Mouse (Mus musculus) thymus, postnatal 10 days (tissue): Measurements from ENCODE around the gene Unkl.

ENCODE experiments used
- DNase-seq, 2 experiments: peaks; one replicate each; pipeline ENCODE4 v3.0.0; 2021; ENCODE audit warnings: low spot score in 2 of 2

The Unkl gene

DNA sequence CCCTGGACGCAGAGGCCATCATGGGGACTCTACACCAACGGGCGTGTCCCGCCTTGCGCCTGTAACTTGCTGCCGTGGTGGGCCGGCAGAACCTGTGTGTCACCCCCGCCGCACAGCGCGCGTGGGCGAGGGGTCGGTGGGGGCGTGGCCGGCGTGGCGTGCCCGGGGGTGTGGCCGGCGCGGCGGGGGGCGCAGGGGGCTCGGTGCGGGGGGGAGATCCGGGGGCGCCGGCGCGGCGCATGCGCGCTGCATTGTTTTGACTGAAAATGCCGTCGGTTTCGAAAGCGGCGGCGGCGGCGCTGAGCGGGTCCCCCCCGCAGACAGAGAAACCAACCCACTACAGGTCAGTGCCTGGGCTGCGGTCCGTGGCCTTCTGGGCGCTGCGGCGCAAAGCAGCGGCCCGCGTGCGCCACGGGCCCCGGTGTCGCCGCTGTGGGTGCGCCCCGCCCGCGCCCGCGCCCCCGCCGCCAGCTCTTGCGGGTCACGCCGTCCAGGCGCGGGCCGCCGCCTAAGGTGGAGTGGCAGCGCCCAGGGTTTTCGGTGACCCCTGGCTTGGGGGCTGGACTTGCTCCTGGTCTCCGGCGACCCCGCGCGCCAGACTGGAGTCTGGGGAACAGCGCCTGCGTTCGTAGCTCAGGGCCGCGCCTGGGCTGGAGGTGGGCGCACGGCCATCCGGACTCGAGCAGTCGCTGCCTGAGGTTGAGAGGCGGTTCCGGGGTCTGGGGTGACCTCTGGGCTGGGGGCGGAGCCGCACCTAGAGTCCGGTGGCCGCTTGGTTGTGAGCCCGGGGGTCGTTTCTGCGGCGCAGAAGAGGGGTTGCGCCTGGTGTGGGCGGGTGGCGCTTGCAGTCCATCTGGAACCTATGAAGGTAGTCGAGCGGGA lies at the start of gene Unkl:
TSS of gene Unkl (plus strand) at position 248 of the 882 bp plus-strand sequence.
- DNase-seq: peak; percentile 70 to 86

DNA sequence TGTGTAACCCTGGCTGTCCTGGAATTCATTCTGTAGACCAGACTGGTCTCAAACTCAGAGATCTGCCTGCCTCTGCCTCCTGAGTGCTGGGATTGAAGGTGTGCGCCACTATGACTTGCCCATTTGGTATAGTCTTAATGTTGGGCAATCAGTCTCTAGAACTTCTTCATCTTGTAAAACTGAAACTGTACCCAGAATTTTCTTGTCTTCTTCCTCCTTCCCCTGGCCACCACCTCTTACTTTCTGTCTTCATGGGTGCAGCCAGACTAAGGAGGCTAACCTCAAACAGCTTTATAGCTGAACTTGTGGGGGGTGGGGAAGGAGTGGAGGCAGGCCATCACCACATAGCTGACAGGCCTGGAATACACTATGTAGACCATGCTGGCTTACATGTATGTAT lies 49.4 kb upstream of the Unkl start:
- no peak for DNase-seq

DNA sequence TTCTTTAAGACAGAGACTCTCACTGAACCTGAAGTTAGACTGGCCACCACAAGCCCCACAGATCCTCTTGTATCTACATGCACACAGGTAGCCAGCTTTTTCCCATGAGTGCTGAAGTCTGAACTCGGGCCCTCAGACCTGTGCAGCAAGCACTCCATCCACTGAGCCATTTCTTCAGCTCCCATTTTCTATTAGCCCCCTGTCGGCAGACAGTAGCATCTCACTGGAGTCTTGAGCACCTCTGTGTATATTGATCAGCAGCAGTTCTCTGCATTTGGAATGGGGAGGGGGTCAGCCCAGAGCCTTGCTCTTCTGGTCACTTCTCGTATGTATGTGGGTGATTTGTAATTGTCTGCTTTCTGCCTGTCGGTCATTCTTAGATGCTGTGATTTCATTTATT lies 48.2 kb upstream of the Unkl start:
- no peak for DNase-seq

DNA sequence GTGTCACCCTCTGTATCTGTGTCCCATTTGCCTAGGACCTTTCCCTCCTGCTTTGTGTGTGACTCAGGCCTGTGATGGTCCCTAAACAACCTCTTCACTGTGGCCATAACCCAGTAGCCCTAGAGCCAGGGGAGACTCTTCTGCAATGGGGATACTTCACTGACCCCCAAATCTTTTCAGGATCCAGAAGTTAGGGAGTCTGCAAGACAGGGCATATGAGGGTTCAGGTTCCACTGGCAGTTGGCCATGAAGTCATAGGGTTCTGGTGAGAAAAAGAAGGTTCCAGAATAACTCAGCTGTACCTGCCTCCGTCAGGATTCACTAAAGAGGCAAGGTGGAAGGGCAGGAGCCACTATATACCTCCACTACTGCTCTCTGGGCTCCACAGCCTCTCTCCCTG lies 26.0 kb upstream of the Unkl start, which contains the start of gene Ccdc154:
TSS of gene Ccdc154 (plus strand) at position 301 of the 400 bp plus-strand sequence.
- DNase-seq: no peak

DNA sequence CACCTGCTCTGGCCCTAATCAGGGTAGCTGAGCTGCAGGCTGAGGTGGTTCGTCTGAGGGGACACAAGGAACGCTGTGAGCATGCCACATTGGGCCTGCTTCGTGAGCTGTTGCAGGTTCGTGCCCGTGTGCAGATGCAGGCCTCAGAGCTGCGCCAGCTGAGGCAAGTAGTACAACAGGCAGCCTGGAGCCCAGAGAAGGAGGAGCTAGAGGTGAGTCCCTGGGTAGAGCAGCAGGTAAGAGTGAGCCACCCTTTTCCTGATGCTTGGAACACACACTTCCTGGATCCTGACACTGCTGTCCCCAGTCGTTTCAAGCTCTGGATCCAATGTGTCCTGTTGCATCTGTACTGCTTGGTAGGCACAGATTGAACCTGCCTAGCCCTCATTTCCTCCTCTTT lies 24.8 kb upstream of the Unkl start:
- DNase-seq: no peak

DNA sequence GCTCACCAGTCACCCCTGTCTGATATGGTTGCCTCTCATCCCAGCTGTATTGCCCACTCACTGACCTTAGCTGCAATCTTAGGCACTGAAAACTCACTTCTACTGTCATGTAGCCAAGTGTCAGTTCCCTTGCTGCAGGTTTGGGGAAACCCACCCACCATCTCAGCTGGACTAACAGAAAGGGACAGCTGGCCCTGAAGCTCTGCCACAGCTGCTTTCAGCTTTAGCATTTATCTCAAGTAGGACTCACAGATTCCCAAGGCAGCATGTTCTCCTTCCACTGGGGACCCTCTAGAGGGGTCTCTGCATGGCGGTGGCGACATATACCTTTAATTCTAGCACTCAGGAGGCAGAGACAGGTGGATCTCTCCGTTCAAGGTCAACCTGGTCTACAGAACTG lies 23.4 kb upstream of the Unkl start:
- DNase-seq: no peak

DNA sequence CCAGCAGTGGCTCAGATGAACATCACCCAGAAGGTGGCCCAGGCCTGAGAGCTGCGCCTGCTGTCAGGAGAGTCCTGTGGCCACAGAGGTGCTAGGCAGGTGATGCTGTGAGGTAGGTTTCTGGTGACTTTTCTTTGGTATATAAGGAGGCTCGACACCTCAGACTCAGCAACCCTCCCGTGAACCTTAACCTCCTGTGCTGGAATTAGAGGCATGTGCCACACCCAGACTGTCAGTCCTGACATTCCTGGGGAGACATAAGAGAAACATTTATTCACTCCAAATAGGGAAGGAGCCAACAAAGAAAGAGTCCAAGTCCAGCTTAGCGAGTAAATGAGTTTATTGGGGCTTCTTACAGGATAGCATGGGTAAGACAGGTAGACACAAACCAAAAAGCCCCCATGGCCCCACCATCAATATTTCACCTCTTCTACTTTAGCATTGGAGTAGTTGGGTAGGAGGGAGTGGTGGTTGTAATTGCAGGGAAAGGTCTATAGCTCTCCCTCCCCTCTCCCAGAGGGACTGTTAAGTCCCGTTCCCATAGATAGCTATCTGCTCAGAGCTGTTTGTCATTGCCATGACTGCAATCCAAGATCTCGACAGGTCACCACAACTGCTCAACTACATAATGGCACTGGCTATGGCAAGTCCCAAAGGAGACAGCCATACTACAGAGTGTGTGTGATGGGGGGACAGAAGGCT lies 22.1 kb upstream of the Unkl start:
- DNase-seq: no peak

DNA sequence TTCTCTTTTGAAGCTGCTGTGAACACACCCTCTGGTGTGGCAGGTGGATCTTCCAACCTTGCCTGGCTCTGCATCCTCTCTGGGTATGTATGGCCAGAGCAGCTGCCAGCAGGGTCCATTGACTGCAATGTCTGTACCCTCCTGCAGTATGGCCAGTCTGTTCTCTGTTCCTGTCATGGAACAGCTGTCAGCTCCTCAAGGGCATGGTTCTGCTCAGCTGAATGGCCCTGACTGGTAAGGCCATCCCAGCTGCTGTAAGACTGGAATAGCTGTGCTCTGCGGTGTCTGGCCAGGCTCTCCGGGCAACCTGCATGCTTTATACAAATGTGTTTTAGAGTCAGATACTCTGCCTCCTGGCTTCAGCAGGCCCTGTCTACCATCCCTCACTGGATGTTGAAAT lies 18.5 kb upstream of the Unkl start:
- no peak for DNase-seq

DNA sequence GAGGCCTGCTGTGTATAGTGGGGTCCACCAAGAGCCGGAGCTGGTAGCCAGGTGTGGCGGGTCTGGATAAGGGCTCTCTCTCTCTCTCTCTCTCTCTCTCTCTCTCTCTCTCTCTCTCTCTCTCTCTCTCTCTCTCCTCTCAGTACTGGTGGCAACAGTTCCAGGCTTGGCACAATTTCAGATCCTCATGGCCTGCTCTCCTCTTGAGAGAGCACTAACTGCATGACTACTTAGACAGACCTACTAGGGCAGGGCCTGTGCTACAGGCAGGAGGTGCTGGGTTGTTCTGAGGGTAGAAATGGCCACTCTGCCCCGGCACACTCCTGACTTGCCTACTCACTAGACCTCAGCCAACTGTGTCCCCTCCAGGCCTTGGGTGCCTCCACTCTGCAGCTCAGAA lies 15.6 kb upstream of the Unkl start:
- no peak for DNase-seq

DNA sequence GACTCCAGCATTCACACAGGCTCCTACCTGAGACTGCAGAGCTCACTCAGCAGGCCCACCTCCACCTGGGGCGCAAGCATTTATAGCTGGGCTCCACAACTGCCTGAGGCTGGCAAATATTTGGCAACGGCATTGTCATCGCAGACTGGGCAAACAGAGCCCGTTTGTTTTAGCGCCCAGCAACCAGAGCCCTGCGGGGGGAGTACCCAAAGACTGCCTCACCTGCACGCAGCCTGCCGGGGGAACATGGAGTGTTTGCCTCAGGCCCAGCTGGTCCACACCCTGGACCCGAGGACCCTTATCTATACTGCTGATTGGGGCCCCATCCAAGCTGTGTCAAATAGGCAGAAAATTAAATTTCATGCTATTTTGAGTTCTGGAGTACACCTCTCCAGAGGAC lies 12.8 kb upstream of the Unkl start, which contains the start of gene Gm38655:
TSS of gene Gm38655 (minus strand) at position 61 of the 400 bp plus-strand sequence.
- no peak for DNase-seq

DNA sequence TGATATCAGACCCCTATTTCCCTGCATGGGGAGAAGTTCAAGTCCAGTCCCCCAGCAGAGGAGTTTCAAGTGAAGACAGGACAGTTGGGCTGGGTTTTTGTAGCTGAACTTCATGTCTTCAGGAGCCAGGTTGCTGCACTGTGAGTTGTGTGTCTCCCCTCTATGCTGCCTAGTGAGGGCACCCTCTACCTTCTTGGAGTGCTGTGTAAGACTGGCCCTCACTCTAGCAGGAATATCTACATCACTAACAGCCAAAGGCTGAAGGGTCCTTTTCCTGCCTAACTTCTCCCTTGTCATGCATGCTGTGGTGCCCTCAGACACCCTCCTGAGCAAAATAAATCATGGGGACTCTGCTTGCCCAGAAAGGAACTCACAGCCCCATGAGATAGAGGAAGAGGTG lies 5.0 kb upstream of the Unkl start:
- DNase-seq: peak in 1 of 2 experiments; percentile 10

DNA sequence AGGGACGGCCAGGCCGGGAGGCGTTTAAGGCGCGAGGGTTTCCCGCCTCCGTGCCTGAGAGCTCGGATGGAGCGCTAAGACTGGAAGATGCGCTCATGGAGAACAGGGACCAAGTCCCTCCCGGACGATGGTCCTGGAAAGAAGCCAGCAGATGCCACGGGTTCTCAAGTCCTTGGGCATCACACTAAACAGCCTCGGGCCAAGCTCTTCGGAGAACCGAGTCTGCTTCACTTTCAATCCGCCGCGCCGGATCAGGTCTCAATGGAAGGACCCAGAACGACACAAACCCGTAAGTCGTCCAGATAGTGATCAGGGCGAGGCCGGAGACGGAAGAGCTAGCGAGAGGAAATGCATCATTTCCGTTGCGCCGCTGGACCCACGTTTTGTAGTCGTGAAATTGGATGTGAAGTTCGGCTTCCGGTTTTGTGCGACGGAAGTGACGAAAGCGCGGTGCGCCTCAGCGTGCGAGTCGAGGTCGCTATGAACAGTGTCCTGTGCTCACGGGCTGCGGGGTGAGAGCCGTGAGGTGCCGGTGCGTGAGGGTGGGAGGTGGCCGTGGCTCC lies 4.0 kb upstream of the Unkl start, which contains the start of gene BC003965:
TSS of gene BC003965 (plus strand) at position 426 of the 563 bp plus-strand sequence.
- peak; percentile 93 to 96 for DNase-seq

DNA sequence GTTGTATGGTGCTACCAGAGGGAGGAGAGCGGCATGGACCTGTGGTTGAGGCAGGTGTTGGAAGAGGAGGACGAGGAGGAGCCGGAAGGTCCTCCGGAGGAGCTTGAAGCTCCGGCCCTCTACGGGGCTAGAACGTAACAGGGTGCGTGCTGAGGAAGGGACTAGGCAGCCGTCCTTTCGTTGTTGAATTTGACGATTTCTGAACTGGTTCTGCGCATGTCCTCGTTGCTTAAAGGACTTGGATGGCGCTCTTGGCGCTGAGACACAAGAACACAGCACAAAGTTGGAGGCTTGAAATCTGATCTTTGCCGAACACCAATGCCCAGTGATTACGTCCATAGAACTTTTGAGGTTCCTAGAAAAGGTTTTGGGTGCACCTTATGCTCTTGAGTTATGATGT lies 3.2 kb upstream of the Unkl start:
- no peak for DNase-seq

DNA sequence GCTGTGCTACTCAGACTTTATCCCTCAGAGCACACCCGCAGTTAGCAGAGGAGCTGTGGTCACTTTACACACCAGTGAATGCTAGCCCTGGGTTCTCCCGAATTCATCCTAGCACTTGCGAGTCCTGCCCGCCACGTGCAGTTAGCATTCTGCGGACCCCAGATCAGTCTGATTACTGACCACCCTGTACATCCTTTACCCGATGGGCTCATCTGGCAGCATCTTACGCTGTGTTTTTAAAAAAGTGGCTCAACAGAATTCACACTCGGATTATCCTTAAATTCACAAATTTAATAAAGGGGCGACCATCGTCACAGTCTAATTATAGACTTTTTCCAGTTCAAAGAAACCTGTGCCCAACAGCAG lies 430 bp upstream of the Unkl start:
- no peak for DNase-seq

DNA sequence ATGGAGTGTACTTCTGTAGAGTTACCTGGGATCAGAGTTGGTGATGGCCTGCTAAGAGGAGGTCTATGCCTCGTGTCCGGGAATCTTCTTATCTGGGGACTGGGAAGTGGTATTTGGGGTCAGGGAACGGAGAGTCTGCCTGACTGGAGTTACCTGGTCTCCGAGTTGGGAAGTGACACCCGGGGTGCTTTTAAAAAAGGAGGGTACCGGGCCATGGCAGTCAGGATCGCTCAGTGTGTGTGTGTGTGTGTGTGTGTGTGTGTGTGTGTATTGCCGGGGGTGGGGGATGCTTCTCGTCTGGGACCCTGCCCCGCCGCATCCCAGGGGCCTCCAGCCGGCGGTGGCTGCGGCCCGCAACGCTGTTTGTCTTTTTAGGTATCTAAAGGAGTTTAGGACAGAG lies 894 bp downstream of the Unkl start:
- peak in 1 of 2 experiments; percentile 9 for DNase-seq

DNA sequence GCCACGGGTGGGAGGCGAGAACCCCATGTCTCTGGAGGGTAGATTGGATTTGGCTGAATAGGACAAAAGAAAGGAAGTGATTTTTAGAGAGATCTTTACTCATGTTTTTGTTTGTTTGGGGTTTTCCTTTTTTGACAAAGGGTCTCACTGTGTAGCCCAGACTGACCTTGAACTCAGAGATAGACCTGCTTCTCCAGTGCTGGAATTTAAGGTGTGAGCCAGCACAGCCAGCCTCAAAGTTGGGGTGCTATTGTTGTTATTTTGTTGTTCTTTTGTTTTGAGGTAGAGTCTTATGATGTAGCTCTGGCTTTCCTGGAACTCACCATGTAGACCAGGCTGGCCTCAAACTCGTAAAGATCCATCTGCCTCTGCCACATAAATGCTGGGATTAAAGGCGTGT lies 14.2 kb downstream of the Unkl start:
- no peak for DNase-seq

DNA sequence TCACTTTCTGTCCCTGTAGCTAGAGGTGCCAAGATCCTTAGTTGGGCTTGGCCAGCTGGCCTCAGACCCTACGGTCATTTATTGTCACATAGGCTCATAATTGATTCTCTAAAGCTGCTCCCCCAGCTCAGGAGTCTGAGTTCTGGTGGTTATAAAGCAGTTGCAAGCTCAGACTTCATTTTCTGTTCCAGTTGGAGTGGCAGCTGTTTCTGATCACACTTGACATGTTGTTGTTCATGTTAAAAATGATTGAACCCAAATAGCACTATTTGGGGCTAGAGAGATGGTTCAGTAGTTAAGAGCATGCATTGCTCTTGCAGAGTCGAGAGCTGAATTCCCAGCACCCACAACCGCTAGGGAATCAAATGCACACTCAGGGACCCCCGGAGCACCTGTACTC lies 21.8 kb downstream of the Unkl start:
- no peak for DNase-seq

DNA sequence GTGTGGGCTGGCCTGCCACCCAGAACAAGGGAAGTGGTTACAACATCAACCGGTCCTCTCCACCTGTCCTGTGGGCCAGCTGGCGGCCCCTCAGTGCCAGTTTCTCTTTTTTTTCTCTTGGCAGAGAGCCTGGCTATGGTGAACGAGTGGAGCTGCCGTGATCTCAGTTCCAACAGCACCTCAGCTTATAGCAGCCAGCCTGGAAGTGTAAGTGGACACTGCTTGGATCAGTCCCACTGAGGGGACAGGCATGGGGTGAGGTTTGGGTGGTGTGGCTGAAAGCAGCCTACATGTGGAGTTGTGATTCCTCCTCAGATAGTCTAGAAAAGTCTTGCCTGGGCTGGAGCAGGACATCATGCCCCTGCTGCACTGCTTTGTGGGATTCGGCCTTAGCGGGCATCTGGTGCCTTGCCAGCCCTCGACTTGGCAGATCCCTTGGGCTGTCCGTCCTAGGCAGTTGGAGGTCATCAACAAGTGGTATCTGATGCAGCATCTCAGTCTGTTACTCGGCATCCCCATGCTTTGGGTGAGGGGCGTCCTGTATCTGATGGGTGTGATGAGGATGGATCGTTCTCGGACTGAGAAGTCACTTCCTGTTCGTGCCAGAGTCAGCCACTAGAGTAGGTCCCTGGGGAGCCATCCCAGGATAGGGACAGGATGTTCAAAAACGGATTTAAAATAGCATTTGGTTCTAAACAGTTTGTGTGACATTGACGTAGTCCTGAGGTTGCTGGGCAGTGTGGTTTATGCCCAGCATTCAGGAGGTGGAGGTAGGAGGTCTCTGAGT lies 22.7 kb downstream of the Unkl start:
- no peak for DNase-seq

DNA sequence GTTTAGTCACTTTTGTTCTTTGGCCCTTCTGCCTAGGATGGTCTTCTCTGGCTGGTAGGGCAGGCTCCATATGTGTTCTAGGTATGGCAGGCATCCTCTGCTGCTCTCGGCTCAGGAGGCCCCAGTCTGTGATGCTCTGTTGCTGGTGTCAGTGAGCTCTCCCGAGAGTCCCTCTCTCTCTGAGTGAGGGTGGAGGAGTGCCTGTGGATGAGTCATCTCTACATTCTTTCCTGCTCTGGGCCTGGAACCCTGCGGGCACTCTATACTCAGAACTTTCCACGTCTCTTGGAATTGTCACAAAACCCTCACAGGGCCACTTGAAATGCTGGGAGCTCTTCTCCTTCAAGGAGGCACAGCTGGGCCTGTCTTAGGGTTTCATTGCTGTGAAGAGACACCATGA lies 23.5 kb downstream of the Unkl start:
- no peak for DNase-seq

DNA sequence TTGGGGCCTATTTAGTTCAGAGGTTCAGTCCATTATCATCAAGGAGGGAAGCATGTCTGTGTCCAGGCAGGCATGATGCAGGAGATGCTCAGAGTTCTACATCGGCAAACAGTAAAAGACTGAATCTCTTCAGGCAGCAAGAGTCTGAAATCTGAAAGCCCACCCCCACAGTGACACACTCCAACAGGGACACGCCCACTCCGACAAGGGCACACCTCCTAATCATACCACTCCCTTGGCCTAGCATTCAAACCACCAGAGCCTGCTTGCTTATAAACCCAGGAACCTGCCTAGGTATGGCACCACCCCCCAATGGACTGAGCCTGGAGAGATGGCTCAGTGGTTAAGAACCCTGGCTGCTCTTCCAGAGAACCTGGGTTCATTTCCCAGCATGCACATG lies 27.2 kb downstream of the Unkl start:
- DNase-seq: no peak

DNA sequence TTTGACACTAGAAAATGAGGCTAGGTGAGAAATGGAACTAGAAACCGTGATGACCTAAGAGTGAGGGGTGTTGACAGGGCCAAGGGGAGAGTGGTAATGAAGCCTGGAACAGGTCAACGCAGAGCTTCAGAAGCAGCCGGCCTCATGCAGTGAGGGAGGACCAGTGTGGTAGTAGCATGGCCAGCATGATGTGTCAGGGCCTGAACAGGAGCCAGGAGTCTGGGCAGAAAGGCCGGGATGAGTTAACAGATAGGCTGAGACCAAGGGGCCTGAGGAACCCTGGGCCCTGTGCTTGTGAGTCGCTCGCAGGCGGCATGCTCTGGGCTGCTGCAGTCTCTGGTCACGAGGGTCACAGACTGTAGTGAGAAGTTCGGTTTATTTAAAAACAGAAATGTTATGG lies 30.8 kb downstream of the Unkl start:
- no peak for DNase-seq
